Mouse (Mus musculus): ENCODE results near the gene Cyb5d2. TPM values are rescaled to one million over a fixed set of nuclear protein-coding genes. Genes with fewer than 3 reads are reported as not detected.

Cyb5d2 gene
- polyA plus RNA-seq, 1 experiment from 2014 or later, result 5.2 TPM

DNA sequence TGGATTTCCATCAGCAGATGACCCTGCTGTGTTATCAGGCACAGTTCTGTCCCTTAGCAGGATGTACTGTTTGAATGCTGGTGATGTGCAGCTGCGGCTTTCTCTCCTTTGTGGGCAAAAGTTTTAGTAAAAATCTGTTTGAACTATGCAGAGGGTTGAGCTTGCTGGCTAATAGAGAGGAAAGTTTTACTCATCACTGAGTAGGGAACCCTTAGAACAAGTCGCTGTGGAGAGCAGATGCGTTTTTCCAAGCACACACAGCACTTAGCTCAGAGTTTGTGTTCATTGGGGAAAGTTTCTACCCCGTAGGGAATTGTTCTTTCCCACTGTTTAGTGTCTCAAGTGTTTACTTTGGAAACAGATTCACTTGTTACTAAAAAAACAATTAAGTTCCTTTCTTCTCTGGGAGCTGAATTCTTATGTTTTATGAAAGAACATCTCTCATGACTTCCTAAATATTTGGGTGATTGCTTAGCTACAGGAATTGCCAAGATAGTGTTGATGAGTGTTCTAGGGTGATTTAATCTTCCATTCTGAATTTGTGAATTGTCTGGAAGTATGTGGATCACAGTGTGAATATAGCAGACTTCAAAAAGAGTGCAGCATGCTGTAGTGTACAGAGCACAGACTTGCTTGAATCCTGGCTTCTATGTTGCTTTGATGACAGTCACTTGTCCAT is 61.0 kb downstream of the Cyb5d2 start:
- no peaks in the 10 kb centered on the region for H3K9me3 ChIP-seq
- H3K27ac ChIP-seq, result no peak overlapping the region
- no peaks in the 10 kb centered on the region for H3K4me1 ChIP-seq
- ATAC-seq (ENCODE audit: low FRiP score), result no peak
- WGBS, result 89% methylated on average over 4 of the region's 4 CpGs
- no peaks in the 10 kb centered on the region for H3K27me3 ChIP-seq
- H3K9ac ChIP-seq, result no peak overlapping the region
- no peak overlapping the region for H3K4me2 ChIP-seq
- H3K36me3 ChIP-seq (replicated peaks), result peaks cover 68% of the 10 kb centered on the region
- no peak overlapping the region for H3K4me3 ChIP-seq (replicated peaks)

DNA sequence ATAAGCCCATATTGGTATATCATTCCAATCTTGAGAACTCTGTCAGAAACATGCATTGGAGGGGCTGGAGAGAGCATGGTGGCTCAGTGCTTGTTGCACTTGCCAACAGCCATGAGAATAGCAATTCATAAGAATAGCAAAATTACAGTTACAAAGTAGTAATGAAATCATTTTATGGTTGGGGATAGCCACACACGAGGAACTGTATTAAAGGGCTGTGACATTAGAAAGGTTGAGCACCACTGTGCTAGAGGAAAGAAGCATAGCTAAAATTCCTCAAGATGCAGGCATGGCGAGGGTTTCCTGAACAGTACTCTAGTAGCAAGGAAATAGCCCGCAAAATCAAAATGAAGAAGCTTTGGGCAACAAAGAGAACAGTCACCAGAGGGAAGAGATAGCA is 62.2 kb downstream of the Cyb5d2 start:
- WGBS, result 89% methylated on average over 3 of the region's 3 CpGs
- Histone ChIP-seq H3K9me3 (no peaks in the 10 kb centered on the region), H3K36me3 (replicated peaks) (peaks cover 74% of the 10 kb centered on the region), H3K4me1 (no peaks in the 10 kb centered on the region), H3K27me3 (no peaks in the 10 kb centered on the region), H3K9ac (no peak overlapping the region), H3K4me3 (replicated peaks) (no peak overlapping the region), H3K27ac (no peak overlapping the region), H3K4me2 (no peak overlapping the region)
- no peak for ATAC-seq (ENCODE audit: low FRiP score)

Other genes starting within 250 kb of the Cyb5d2 start
- not detected in 2 replicates for gene Spns3, start 245.6 kb downstream of the Cyb5d2 start, polyA plus RNA-seq (2016; fragmentation: Nextera tagmentation; extraction: Ambion mirVana)
- 106 and 113 TPM in 2 replicates for gene Ube2g1, start 188.9 kb downstream of the Cyb5d2 start, polyA plus RNA-seq (2016; fragmentation: Nextera tagmentation; extraction: Ambion mirVana)
- 35.2 and 35.9 TPM in 2 replicates for gene Ankfy1, start 106.1 kb downstream of the Cyb5d2 start, polyA plus RNA-seq (2016; fragmentation: Nextera tagmentation; extraction: Ambion mirVana)
- 11.3 and 12.1 TPM in 2 replicates for gene Zzef1, start 84 bp upstream of the Cyb5d2 start, polyA plus RNA-seq (2016; fragmentation: Nextera tagmentation; extraction: Ambion mirVana)
- gene Atp2a3, start 165.0 kb upstream of the Cyb5d2 start, polyA plus RNA-seq (2016; fragmentation: Nextera tagmentation; extraction: Ambion mirVana), result 0.60 and 0.68 TPM in 2 replicates
- 0.52 and 0.74 TPM in 2 replicates for gene P2rx1, start 203.0 kb upstream of the Cyb5d2 start, polyA plus RNA-seq (2016; fragmentation: Nextera tagmentation; extraction: Ambion mirVana)
- 9.0 and 9.7 TPM in 2 replicates for gene Camkk1, start 222.9 kb upstream of the Cyb5d2 start, polyA plus RNA-seq (2016; fragmentation: Nextera tagmentation; extraction: Ambion mirVana)

Measured in forebrain, embryonic 12.5 days (tissue).